Comparison of ENCODE assay signal across 11 mouse cellular contexts in the genomic region with DNA sequence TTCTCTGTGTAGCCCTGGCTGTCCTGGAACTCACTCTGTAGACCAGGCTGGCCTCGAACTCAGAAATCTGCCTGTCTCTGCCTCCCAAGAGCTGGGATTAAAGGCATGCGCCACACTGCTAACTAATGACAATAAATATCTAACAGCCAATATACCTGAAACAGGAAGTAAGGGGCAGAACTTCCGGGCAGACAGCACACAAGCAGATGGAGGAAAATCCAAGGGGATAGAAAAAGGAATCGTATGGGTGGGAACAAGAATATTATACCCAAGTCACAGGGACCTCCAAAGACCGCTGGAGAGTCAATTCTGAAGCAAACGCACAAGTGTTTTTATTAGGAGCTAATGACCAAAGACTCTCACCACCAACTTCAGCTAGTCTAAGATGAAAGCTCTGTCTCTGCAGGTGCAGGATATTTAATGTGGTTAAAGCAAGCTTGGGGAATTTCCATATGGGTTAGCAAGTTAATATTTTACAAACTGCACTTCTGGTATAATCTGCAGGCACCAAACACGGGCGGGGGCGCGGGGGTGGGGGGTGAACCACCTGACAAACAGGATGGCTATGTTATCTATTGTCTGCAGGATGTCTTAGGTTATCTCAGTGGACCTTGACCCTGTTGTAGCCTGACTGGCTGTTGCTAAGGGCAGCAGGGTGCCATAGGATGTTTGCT.
DNase-seq lines count a peak whose midpoint lies in the region; ATAC-seq and TF ChIP-seq lines count a peak whose summit lies in the region.
"Had no signal": no experiment of that assay in that cellular context is flagged by ENCODE, and none has a peak within 500 bp of the region (broad histone marks: within the 10 kb centered on the region; RNA-seq: fewer than 3 reads in every experiment).

No protein-coding gene starts in this region.

- TF ChIP-seq RAD21 in MEL (IDR thresholded peaks at IDR 0.05; ENCODE audit: low read depth, low read length), result no peak

- peak; percentile 16 for DNase-seq in CD4-positive helper T cell, adult 2 months (ENCODE audit: low read depth, low spot score)
- DNase-seq in MEL (ENCODE audit: low read depth, low spot score), result peak; percentile 83
- DNase-seq in cerebellum, postnatal 14 days, result no peak
- DNase-seq: kidney, postnatal 10 days; thymus, postnatal 36 days had no signal

- H3K27ac ChIP-seq in MEL (ENCODE audit: control insufficient read depth, low read depth, low read length), result peak overlapping the region; percentile 84
- no peak overlapping the region for H3K27ac ChIP-seq in intestine, embryonic 16.5 days (ENCODE audit: low read length)
- H3K27ac ChIP-seq in forebrain, embryonic 13.5 days, result no peak overlapping the region
- H3K27ac ChIP-seq: forebrain, embryonic 10.5 days had no signal

- TF ChIP-seq EP300 in MEL (IDR thresholded peaks at IDR 0.05; ENCODE audit: low read depth in 1 of 2, low read length in 2 of 2), result peak; percentile 79 to 96

- no peak for TF ChIP-seq CTCF in MEL (IDR thresholded peaks at IDR 0.05 in 2 of 3, conservative IDR thresholded peaks at IDR 0.05 in 1 of 3; ENCODE audit: control insufficient read depth in 1 of 3, insufficient read depth in 1 of 3, low read depth in 2 of 3, low read length in 3 of 3, poor library complexity in 1 of 3, severe bottlenecking in 1 of 3)

- TF ChIP-seq POLR2A in MEL (IDR thresholded peaks at IDR 0.05; ENCODE audit: control insufficient read depth in 1 of 2, insufficient read depth in 1 of 2, low read depth in 1 of 2, low read length in 2 of 2, poor library complexity in 1 of 2), result no peak

- H3K36me3 ChIP-seq in MEL (ENCODE audit: control insufficient read depth in 1 of 2, insufficient read depth in 2 of 2, low read length in 2 of 2), result peaks cover 0 to 17% of the 10 kb centered on the region in 2 experiments; a peak in 2 of 4 replicates
- no peaks in the 10 kb centered on the region for H3K36me3 ChIP-seq in intestine, embryonic 16.5 days (ENCODE audit: control insufficient read depth, insufficient read depth, low read length)
- H3K36me3 ChIP-seq in forebrain, embryonic 13.5 days (ENCODE audit: poor library complexity, severe bottlenecking), result no peaks in the 10 kb centered on the region
- H3K36me3 ChIP-seq: forebrain, embryonic 10.5 days had no signal

- peaks cover 9 to 14% of the 10 kb centered on the region in 2 experiments; a peak in 3 of 4 replicates for H3K4me1 ChIP-seq in MEL (ENCODE audit: control insufficient read depth in 1 of 2, insufficient read depth in 2 of 2, low read length in 2 of 2)
- no peaks in the 10 kb centered on the region for H3K4me1 ChIP-seq in intestine, embryonic 16.5 days (ENCODE audit: control insufficient read depth, insufficient read depth, low read length)
- H3K4me1 ChIP-seq in forebrain, embryonic 13.5 days, result no peaks in the 10 kb centered on the region
- H3K4me1 ChIP-seq: forebrain, embryonic 10.5 days had no signal

- no peak overlapping the region for H3K4me3 ChIP-seq in MEL (ENCODE audit: control insufficient read depth in 1 of 2, insufficient read depth in 1 of 2, low read depth in 2 of 2, low read length in 2 of 2)
- H3K4me3 ChIP-seq in intestine, embryonic 16.5 days (ENCODE audit: low read length), result no peak overlapping the region
- no peak overlapping the region for H3K4me3 ChIP-seq in forebrain, embryonic 13.5 days
- H3K4me3 ChIP-seq: forebrain, embryonic 10.5 days had no signal

- peak; percentile 100 for ATAC-seq in intestine, embryonic 16.5 days
- ATAC-seq in megakaryocyte-erythroid progenitor cell, adult 5-6 weeks (replicated peaks; ENCODE audit: low FRiP score, low TSS enrichment, poor library complexity, severe bottlenecking), result peak; percentile 96
- no peak for ATAC-seq in monocyte, adult 5-6 weeks (replicated peaks; ENCODE audit: insufficient number of reproducible peaks, low FRiP score, low TSS enrichment, poor library complexity, severe bottlenecking)
- ATAC-seq in forebrain, embryonic 13.5 days, result no peak
- ATAC-seq: midbrain, embryonic 16.5 days had no signal

- no peaks in the 10 kb centered on the region for H3K79me2 ChIP-seq in MEL (ENCODE audit: control insufficient read depth, insufficient read depth, low read length, poor library complexity)

- H3K4me2 ChIP-seq in intestine, embryonic 16.5 days (ENCODE audit: low read depth, low read length), result no peak overlapping the region
- H3K4me2 ChIP-seq in forebrain, embryonic 13.5 days, result no peak overlapping the region

- WGBS in intestine, embryonic 16.5 days, result 71% methylated on average over 10 of the region's 10 CpGs
- 90% methylated on average over 10 of the region's 10 CpGs for WGBS in forebrain, embryonic 13.5 days

- no peak overlapping the region for H3K9ac ChIP-seq in MEL (ENCODE audit: control insufficient read depth, low read depth, low read length, poor library complexity, severe bottlenecking)
- H3K9ac ChIP-seq in intestine, embryonic 16.5 days (ENCODE audit: low read depth, low read length), result no peak overlapping the region
- no peak overlapping the region for H3K9ac ChIP-seq in forebrain, embryonic 13.5 days

- H3K9me3 ChIP-seq in MEL (replicated peaks; ENCODE audit: insufficient read depth, low read length), result no peaks in the 10 kb centered on the region
- no peaks in the 10 kb centered on the region for H3K9me3 ChIP-seq in intestine, embryonic 16.5 days (ENCODE audit: control insufficient read depth, low read length)
- no peaks in the 10 kb centered on the region for H3K9me3 ChIP-seq in forebrain, embryonic 13.5 days (replicated peaks)
- H3K9me3 ChIP-seq: forebrain, embryonic 10.5 days had no signal

- H3K27me3 ChIP-seq in MEL (ENCODE audit: control insufficient read depth in 1 of 2, insufficient read depth in 2 of 2, low read length in 2 of 2), result no peaks in the 10 kb centered on the region
- H3K27me3 ChIP-seq in intestine, embryonic 16.5 days (replicated peaks; ENCODE audit: control insufficient read depth, insufficient read depth, low read length), result no peaks in the 10 kb centered on the region
- H3K27me3 ChIP-seq in forebrain, embryonic 13.5 days, result no peaks in the 10 kb centered on the region

TF ChIP-seq in MEL, 35 proteins besides CTCF, POLR2A, EP300 and RAD21:
- TF ChIP-seq JUND (IDR thresholded peaks at IDR 0.05; ENCODE audit: low read depth, low read length) (no peak), MAFK (IDR thresholded peaks at IDR 0.05; ENCODE audit: borderline replicate concordance, low read depth, low read length) (no peak), CHD2 (IDR thresholded peaks at IDR 0.05; ENCODE audit: low read length) (no peak), GABPA (IDR thresholded peaks at IDR 0.05; ENCODE audit: low read depth, low read length) (no peak), ETS1 (IDR thresholded peaks at IDR 0.05; ENCODE audit: low read depth, low read length) (peak; percentile 83), ZKSCAN1 (IDR thresholded peaks at IDR 0.05; ENCODE audit: low read depth, low read length) (no peak), GATA1 (IDR thresholded peaks at IDR 0.05; ENCODE audit: low read depth, low read length) (peak; percentile 86), MYB (IDR thresholded peaks at IDR 0.05; ENCODE audit: low read depth, low read length) (peak; percentile 30; the same call in 1 of the 2 replicates), POLR2AphosphoS5 (IDR thresholded peaks at IDR 0.05; ENCODE audit: borderline replicate concordance, low read depth, low read length) (no peak), NRF1 (IDR thresholded peaks at IDR 0.05; ENCODE audit: insufficient read depth, low read depth, low read length, poor library complexity, severe bottlenecking) (no peak), MAZ (IDR thresholded peaks at IDR 0.05; ENCODE audit: low read depth, low read length) (peak; percentile 92), MEF2A (IDR thresholded peaks at IDR 0.05; ENCODE audit: extremely low read depth, insufficient replicate concordance, low read depth, low read length, poor library complexity, severe bottlenecking) (no peak), UBTF (IDR thresholded peaks at IDR 0.05; ENCODE audit: borderline replicate concordance, insufficient read depth, low read depth, low read length) (no peak), TAL1 (IDR thresholded peaks at IDR 0.05; ENCODE audit: low read length) (peak; percentile 94), TCF12 (IDR thresholded peaks at IDR 0.05; ENCODE audit: low read depth, low read length) (peak; percentile 97), ZNF384 (IDR thresholded peaks at IDR 0.05; ENCODE audit: low read depth, low read length) (no peak), SIN3A (IDR thresholded peaks at IDR 0.05; ENCODE audit: low read length) (peak; percentile 64), RCOR1 (IDR thresholded peaks at IDR 0.05; ENCODE audit: low read depth, low read length) (peak; percentile 72), USF1 (IDR thresholded peaks at IDR 0.05; ENCODE audit: low read depth, low read length) (peak; percentile 74; the same call in 1 of the 2 replicates), KAT2A (conservative IDR thresholded peaks at IDR 0.05; ENCODE audit: low read depth, low read length) (no peak), ELF1 (IDR thresholded peaks at IDR 0.05; ENCODE audit: low read depth, low read length) (0 out of 2 replicates have a peak, but pooled peaks have one; percentile 8), NELFE (IDR thresholded peaks at IDR 0.05; ENCODE audit: low read depth, low read length) (no peak), BHLHE40 (IDR thresholded peaks at IDR 0.05; ENCODE audit: borderline replicate concordance, low read depth, low read length) (peak; percentile 46; the same call in 1 of the 2 replicates), SMC3 (IDR thresholded peaks at IDR 0.05; ENCODE audit: low read depth, low read length) (no peak), MYC (IDR thresholded peaks at IDR 0.05; ENCODE audit: low read depth, low read length) (no peak), E2F4 (IDR thresholded peaks at IDR 0.05; ENCODE audit: borderline replicate concordance, low read depth, low read length) (no peak), ZMIZ1 (IDR thresholded peaks at IDR 0.05; ENCODE audit: low read depth, low read length) (no peak), MAX (IDR thresholded peaks at IDR 0.05; ENCODE audit: low read length) (no peak), TBP (IDR thresholded peaks at IDR 0.05; ENCODE audit: low read depth, low read length) (no peak), MXI1 (IDR thresholded peaks at IDR 0.05; ENCODE audit: low read depth, low read length) (peak; percentile 19; the same call in 1 of the 2 replicates), CHD1 (IDR thresholded peaks at IDR 0.05; ENCODE audit: low read depth, low read length) (no peak)

Comparison
In these comparisons a context has a peak if more than half of its experiments do, and no peak if none do; other contexts are left out.
1. DNase-seq: peak in CD4-positive helper T cell, adult 2 months (single experiment) and MEL (single experiment); none in cerebellum, postnatal 14 days (0 of 2).
2. ATAC-seq: peak in intestine, embryonic 16.5 days (single experiment) and megakaryocyte-erythroid progenitor cell, adult 5-6 weeks (single experiment); none in monocyte, adult 5-6 weeks (single experiment) and forebrain, embryonic 13.5 days (single experiment).